Mouse (Mus musculus): ENCODE measurements around the gene Slc26a10.

DNA sequence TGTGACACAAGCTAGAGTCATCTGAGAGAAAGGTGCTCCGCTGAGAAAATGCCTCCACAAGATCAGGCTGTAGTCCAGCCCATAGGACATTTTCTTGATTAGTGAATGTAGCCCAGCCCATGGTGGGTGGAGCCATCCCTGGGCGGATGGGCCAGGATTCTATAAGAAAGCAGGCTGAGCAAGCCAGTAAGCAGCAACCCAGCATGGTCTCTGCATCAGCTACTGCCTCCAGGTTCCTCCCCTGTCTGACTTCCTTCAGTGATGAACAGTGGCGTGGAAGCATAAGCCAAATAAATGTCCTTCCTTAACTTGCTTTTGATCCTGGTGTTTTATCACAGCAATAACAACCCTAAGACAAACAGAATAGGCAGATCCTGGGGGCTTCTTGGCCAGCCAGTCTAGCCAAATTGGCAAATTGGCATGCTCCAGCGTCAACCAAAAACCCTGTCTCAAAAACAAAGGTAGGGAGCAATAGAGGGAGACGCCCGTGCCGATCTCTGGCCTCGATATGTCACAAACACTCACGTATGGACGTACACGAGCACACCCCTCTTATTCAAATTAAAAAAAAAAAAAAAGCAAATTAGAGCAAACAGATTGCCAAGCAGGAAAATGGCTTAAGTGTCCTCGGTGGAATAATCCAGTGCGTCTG lies 57.5 kb downstream of the Slc26a10 start:
- TF ChIP-seq CTCF (conservative IDR thresholded peaks at IDR 0.05; ENCODE audit: low read length), result no peak
- TF ChIP-seq POU5F1 (IDR thresholded peaks at IDR 0.05; ENCODE audit: borderline replicate concordance, low read length), result no peak
